Mouse (Mus musculus) bone marrow macrophage, adult 2 months (primary cell): ENCODE data around the gene Bicdl2.

Experiments used
- CTCF ChIP-seq: IDR thresholded peaks from 2 replicates; pipeline ENCODE4 v1.5.1; 2012; ENCODE audit warnings: low read depth, mild to moderate bottlenecking, low read length, moderate library complexity
- POLR2A ChIP-seq: IDR thresholded peaks from 2 replicates; pipeline ENCODE4 v1.6.1; 2012; ENCODE audit warnings: mild to moderate bottlenecking, low read depth, low read length, borderline replicate concordance

GRCm38 (mm10) chr17:23675127-23675526, 14.8 kb downstream of the Bicdl2 start:
- TF ChIP-seq CTCF = no peak
- no peak for TF ChIP-seq POLR2A
